In the genomic region with DNA sequence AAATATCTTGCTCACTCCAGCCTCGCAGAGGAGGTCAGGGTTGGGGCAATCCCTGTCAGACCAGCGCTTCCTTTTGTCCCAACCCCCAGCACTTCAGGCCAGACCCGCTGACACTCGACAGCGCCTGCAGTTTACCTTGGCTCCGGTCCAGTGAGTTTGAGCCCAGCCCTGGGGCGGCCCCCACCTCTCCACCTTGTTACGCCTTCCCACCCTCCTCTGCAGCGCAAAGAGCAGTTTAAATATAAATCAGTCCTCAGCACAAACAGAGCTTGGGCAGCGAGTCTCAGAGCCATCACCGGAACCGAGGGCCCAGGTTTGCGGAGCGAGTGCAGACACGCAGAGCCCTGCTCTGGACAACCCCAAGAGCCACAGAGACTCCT, we compare ENCODE assay signal across 9 mouse cellular contexts. TPM values are rescaled to one million over a fixed set of nuclear protein-coding genes. Genes with fewer than 3 reads are reported as not detected.
DNase-seq lines count a peak whose midpoint lies in the region; ATAC-seq and TF ChIP-seq lines count a peak whose summit lies in the region.
"Had no signal": no experiment of that assay in that cellular context is flagged by ENCODE, and none has a peak within 500 bp of the region (broad histone marks: within the 10 kb centered on the region; RNA-seq: fewer than 3 reads in every experiment).

No protein-coding gene starts in this region.

- H3K4me3 ChIP-seq in embryonic facial prominence, embryonic 12.5 days, result peak overlapping the region; percentile 47
- peak overlapping the region; percentile 57 to 71 for H3K4me3 ChIP-seq in heart, embryonic 14.5 days (ENCODE audit: control insufficient read depth in 1 of 2, insufficient read depth in 1 of 2, low read depth in 1 of 2, low read length in 2 of 2)
- H3K4me3 ChIP-seq in kidney, embryonic 16.5 days (ENCODE audit: low read length), result peak overlapping the region; percentile 56
- H3K4me3 ChIP-seq in lung, postnatal 0 days (ENCODE audit: low read depth, low read length), result peak overlapping the region; percentile 59

- H3K36me3 ChIP-seq in embryonic facial prominence, embryonic 12.5 days, result no peaks in the 10 kb centered on the region
- no peaks in the 10 kb centered on the region for H3K36me3 ChIP-seq in heart, embryonic 14.5 days (ENCODE audit: control insufficient read depth, insufficient read depth, low read length)
- no peaks in the 10 kb centered on the region for H3K36me3 ChIP-seq in kidney, embryonic 16.5 days (ENCODE audit: insufficient read depth, low read length)
- no peaks in the 10 kb centered on the region for H3K36me3 ChIP-seq in lung, postnatal 0 days (ENCODE audit: insufficient read depth, low read length)
- H3K36me3 ChIP-seq: G1E had no signal

- peak overlapping the region; percentile 91 for H3K4me2 ChIP-seq in embryonic facial prominence, embryonic 12.5 days (replicated peaks)
- peak overlapping the region; percentile 98 for H3K4me2 ChIP-seq in heart, embryonic 14.5 days (ENCODE audit: low read length)
- peak overlapping the region; percentile 96 for H3K4me2 ChIP-seq in kidney, embryonic 16.5 days (replicated peaks; ENCODE audit: low read depth, low read length)
- H3K4me2 ChIP-seq in lung, postnatal 0 days (replicated peaks; ENCODE audit: low read depth, low read length), result peak overlapping the region; percentile 88

- 2% methylated on average over 15 of the region's 15 CpGs for WGBS in embryonic facial prominence, embryonic 12.5 days
- WGBS in heart, embryonic 14.5 days, result 0% methylated on average over 15 of the region's 15 CpGs
- under 1% methylated on average over 15 of the region's 15 CpGs for WGBS in kidney, embryonic 16.5 days
- 4% methylated on average over 15 of the region's 15 CpGs for WGBS in lung, postnatal 0 days

- TF ChIP-seq CTCF in lung, postnatal 0 days (IDR thresholded peaks at IDR 0.05), result 0 out of 2 replicates have a peak, but pooled peaks have one; percentile 1

- H3K9me3 ChIP-seq in embryonic facial prominence, embryonic 12.5 days, result no peaks in the 10 kb centered on the region
- no peaks in the 10 kb centered on the region for H3K9me3 ChIP-seq in heart, embryonic 14.5 days (ENCODE audit: control insufficient read depth, low read length)
- H3K9me3 ChIP-seq in kidney, embryonic 16.5 days (ENCODE audit: low read length), result no peaks in the 10 kb centered on the region
- no peaks in the 10 kb centered on the region for H3K9me3 ChIP-seq in lung, postnatal 0 days (ENCODE audit: low read length)
- H3K9me3 ChIP-seq: G1E had no signal

- intact Hi-C loops in left cerebral cortex, postnatal 4 days (cut with DNase I), result no loop called here
- intact Hi-C loops in left cerebral cortex, postnatal 25 days (cut with DNase I), result no loop called here

- H3K27ac ChIP-seq in embryonic facial prominence, embryonic 12.5 days, result peak overlapping the region; percentile 63
- peak overlapping the region; percentile 41 to 81 for H3K27ac ChIP-seq in heart, embryonic 14.5 days (replicated peaks in 1 of 2; ENCODE audit: control insufficient read depth in 1 of 2, insufficient read depth in 1 of 2, low read depth in 2 of 2, low read length in 2 of 2)
- H3K27ac ChIP-seq in kidney, embryonic 16.5 days (ENCODE audit: low read length), result peak overlapping the region; percentile 86
- H3K27ac ChIP-seq in lung, postnatal 0 days (ENCODE audit: low read length), result peak overlapping the region; percentile 96

- H3K9ac ChIP-seq in embryonic facial prominence, embryonic 12.5 days, result peak overlapping the region; percentile 65; the same call in 1 of the 2 replicates
- H3K9ac ChIP-seq in heart, embryonic 14.5 days (ENCODE audit: low read length), result peak overlapping the region; percentile 80
- peak overlapping the region; percentile 76 for H3K9ac ChIP-seq in kidney, embryonic 16.5 days (replicated peaks; ENCODE audit: low read length)
- H3K9ac ChIP-seq in lung, postnatal 0 days (replicated peaks; ENCODE audit: low read depth), result peak overlapping the region; percentile 82

- H3K27me3 ChIP-seq in embryonic facial prominence, embryonic 12.5 days, result peaks cover 8% of the 10 kb centered on the region; the same call in 1 of the 2 replicates
- no peaks in the 10 kb centered on the region for H3K27me3 ChIP-seq in heart, embryonic 14.5 days (ENCODE audit: control insufficient read depth, insufficient read depth, low read length)
- peaks cover 5% of the 10 kb centered on the region; the same call in 1 of the 2 replicates for H3K27me3 ChIP-seq in kidney, embryonic 16.5 days (ENCODE audit: insufficient read depth, low read length)
- H3K27me3 ChIP-seq in lung, postnatal 0 days (replicated peaks; ENCODE audit: insufficient read depth, low read length), result no peaks in the 10 kb centered on the region

- peak; percentile 89 for TF ChIP-seq EP300 in lung, postnatal 0 days (IDR thresholded peaks at IDR 0.05)

- peaks cover 12% of the 10 kb centered on the region for H3K4me1 ChIP-seq in embryonic facial prominence, embryonic 12.5 days
- peaks cover 23% of the 10 kb centered on the region in 2 experiments for H3K4me1 ChIP-seq in heart, embryonic 14.5 days (ENCODE audit: control insufficient read depth in 2 of 2, insufficient read depth in 2 of 2, low read length in 2 of 2)
- peaks cover 27% of the 10 kb centered on the region for H3K4me1 ChIP-seq in kidney, embryonic 16.5 days (ENCODE audit: insufficient read depth, low read length)
- H3K4me1 ChIP-seq in lung, postnatal 0 days (ENCODE audit: insufficient read depth, low read depth, low read length), result peaks cover 30% of the 10 kb centered on the region

- peak; percentile 32; the same call in 1 of the 2 replicates for ATAC-seq in embryonic facial prominence, embryonic 12.5 days (ENCODE audit: insufficient number of reproducible peaks, insufficient read depth, low FRiP score, low TSS enrichment)
- ATAC-seq in heart, embryonic 14.5 days (ENCODE audit: insufficient number of reproducible peaks, insufficient read depth, low FRiP score, low read depth), result peak; percentile 84
- peak; percentile 94 for ATAC-seq in kidney, embryonic 16.5 days (ENCODE audit: low FRiP score, low TSS enrichment)
- ATAC-seq in lung, postnatal 0 days, result peak; percentile 91

- peak; percentile 41 for DNase-seq in left cerebral cortex, postnatal 4 days
- no peak for DNase-seq in left cerebral cortex, postnatal 25 days (ENCODE audit: low spot score in 2 of 2)
- DNase-seq in lung, postnatal 0 days (ENCODE audit: low spot score), result peak; percentile 95
- DNase-seq in testis, postnatal 10 days (ENCODE audit: low spot score), result peak; percentile 58
- no peak for DNase-seq in thymus, adult 18-20 months

RNA-seq across cellular contexts. Expression of gene Slco2a1, which starts 19.2 kb away (rescaled TPM):
- 1 to 10 TPM; 3.9 to 4.7 TPM for total RNA-seq in left cerebral cortex, postnatal 4 days (2021)
- total RNA-seq in left cerebral cortex, postnatal 25 days (2021), result 1 to 10 TPM; 1.3 TPM
- polyA plus RNA-seq in embryonic facial prominence, embryonic 12.5 days (2016; fragmentation: Nextera tagmentation; extraction: Ambion mirVana), result 3.5 and 3.7 TPM in 2 replicates
- 6.5 and 7.0 TPM in 2 replicates for polyA plus RNA-seq in heart, embryonic 14.5 days (2014; fragmentation: Nextera tagmentation; extraction: Ambion mirVana)
- polyA plus RNA-seq in kidney, embryonic 16.5 days (2015; fragmentation: Nextera tagmentation; extraction: Ambion mirVana), result 7.7 and 8.2 TPM in 2 replicates
- 68.9 and 70.0 TPM in 2 replicates for polyA plus RNA-seq in lung, postnatal 0 days (2015; fragmentation: Nextera tagmentation; extraction: Ambion mirVana)

Comparison
In these comparisons a context has a peak if more than half of its experiments do, and no peak if none do; other contexts are left out.
1. DNase-seq: peak in left cerebral cortex, postnatal 4 days (single experiment), lung, postnatal 0 days (single experiment) and testis, postnatal 10 days (single experiment); none in left cerebral cortex, postnatal 25 days (0 of 2) and thymus, adult 18-20 months (0 of 2).
2. ATAC-seq: peak in every context shown above with its lines; median percentile 94 in kidney, embryonic 16.5 days; 91 in lung, postnatal 0 days; 84 in heart, embryonic 14.5 days; 32 in embryonic facial prominence, embryonic 12.5 days.
3. Peak in every context shown above with its lines, with median percentiles within 50 percentile points of each other: H3K27ac ChIP-seq, H3K4me2 ChIP-seq, H3K4me3 ChIP-seq and H3K9ac ChIP-seq.